Mouse (Mus musculus): Measurements from ENCODE around the gene Dhx8. TPM values are rescaled to one million over a fixed set of nuclear protein-coding genes. Genes with fewer than 3 reads are reported as not detected.

Dhx8 gene
- polyA plus RNA-seq, 1 experiment, result 11.2 TPM

GRCm38 (mm10) chr11:101787432-101787831 lies 54.7 kb downstream of the Dhx8 start:
- no peak for TF ChIP-seq CTCF (IDR thresholded peaks at IDR 0.05; ENCODE audit: extremely low read depth, insufficient read depth, insufficient read length, insufficient replicate concordance)
- no peak for TF ChIP-seq POLR2A (IDR thresholded peaks at IDR 0.05; ENCODE audit: low read depth, low read length)
- WGBS, result 91% methylated on average over 1 of the region's 1 CpGs
- Histone ChIP-seq H3K27me3 (ENCODE audit: control insufficient read depth, insufficient read depth, low read length) (peaks cover 21% of the 10 kb centered on the region), H3K4me1 (ENCODE audit: control insufficient read depth, insufficient read depth, insufficient read length) (peaks cover 7% of the 10 kb centered on the region; the same call in 1 of the 2 replicates), H3K27ac (ENCODE audit: insufficient read depth, low read length) (no peak overlapping the region), H3K36me3 (ENCODE audit: control insufficient read depth, insufficient read depth, low read length) (no peaks in the 10 kb centered on the region), H3K4me3 (ENCODE audit: extremely low read depth, insufficient read depth, insufficient read length) (no peak overlapping the region)
- no peak for DNase-seq (ENCODE audit: low read depth in 1 of 2, low spot score in 2 of 2)

- peaks cover 10% of the 10 kb centered on the region for H3K27me3 ChIP-seq (ENCODE audit: control insufficient read depth, insufficient read depth, low read length)
- TF ChIP-seq POLR2A (IDR thresholded peaks at IDR 0.05; ENCODE audit: low read depth, low read length) (no peak), CTCF (IDR thresholded peaks at IDR 0.05; ENCODE audit: extremely low read depth, insufficient read depth, insufficient read length, insufficient replicate concordance) (no peak)
- H3K4me3 ChIP-seq (ENCODE audit: extremely low read depth, insufficient read depth, insufficient read length), result no peak overlapping the region
- DNase-seq (ENCODE audit: low read depth in 1 of 2, low spot score in 2 of 2), result no peak
- no peaks in the 10 kb centered on the region for H3K4me1 ChIP-seq (ENCODE audit: control insufficient read depth, insufficient read depth, insufficient read length)
- 48% methylated on average over 19 of the region's 19 CpGs for WGBS
- no peak overlapping the region for H3K27ac ChIP-seq (ENCODE audit: insufficient read depth, low read length)
- H3K36me3 ChIP-seq (ENCODE audit: control insufficient read depth, insufficient read depth, low read length), result no peaks in the 10 kb centered on the region
Observed at GRCm38 (mm10) chr11:101790811-101791526, 58.2 kb downstream of the Dhx8 start.

- H3K36me3 ChIP-seq (ENCODE audit: control insufficient read depth, insufficient read depth, low read length), result no peaks in the 10 kb centered on the region
- DNase-seq (ENCODE audit: low read depth in 1 of 2, low spot score in 2 of 2), result no peak
- H3K4me1 ChIP-seq (ENCODE audit: control insufficient read depth, insufficient read depth, insufficient read length), result no peaks in the 10 kb centered on the region
- H3K27ac ChIP-seq (ENCODE audit: insufficient read depth, low read length), result no peak overlapping the region
- TF ChIP-seq POLR2A (IDR thresholded peaks at IDR 0.05; ENCODE audit: low read depth, low read length), result no peak
- no peak for TF ChIP-seq CTCF (IDR thresholded peaks at IDR 0.05; ENCODE audit: extremely low read depth, insufficient read depth, insufficient read length, insufficient replicate concordance)
- no peak overlapping the region for H3K4me3 ChIP-seq (ENCODE audit: extremely low read depth, insufficient read depth, insufficient read length)
- WGBS, result 83% methylated on average over 2 of the region's 2 CpGs
- peaks cover 2% of the 10 kb centered on the region; the same call in 1 of the 2 replicates for H3K27me3 ChIP-seq (ENCODE audit: control insufficient read depth, insufficient read depth, low read length)
Observed at GRCm38 (mm10) chr11:101797355-101797754, 64.6 kb downstream of the Dhx8 start.

GRCm38 (mm10) chr11:101798083-101798482 lies 65.4 kb downstream of the Dhx8 start:
- TF ChIP-seq CTCF (IDR thresholded peaks at IDR 0.05; ENCODE audit: extremely low read depth, insufficient read depth, insufficient read length, insufficient replicate concordance) (no peak), POLR2A (IDR thresholded peaks at IDR 0.05; ENCODE audit: low read depth, low read length) (no peak)
- WGBS, result 52% methylated on average over 8 of the region's 8 CpGs
- Histone ChIP-seq H3K4me1 (ENCODE audit: control insufficient read depth, insufficient read depth, insufficient read length) (no peaks in the 10 kb centered on the region), H3K4me3 (ENCODE audit: extremely low read depth, insufficient read depth, insufficient read length) (no peak overlapping the region), H3K27ac (ENCODE audit: insufficient read depth, low read length) (no peak overlapping the region), H3K27me3 (ENCODE audit: control insufficient read depth, insufficient read depth, low read length) (peaks cover 3% of the 10 kb centered on the region; the same call in 1 of the 2 replicates), H3K36me3 (ENCODE audit: control insufficient read depth, insufficient read depth, low read length) (no peaks in the 10 kb centered on the region)
- no peak for DNase-seq (ENCODE audit: low read depth in 1 of 2, low spot score in 2 of 2)

GRCm38 (mm10) chr11:101801386-101801785 lies 68.7 kb downstream of the Dhx8 start:
- no peak overlapping the region for H3K27ac ChIP-seq (ENCODE audit: insufficient read depth, low read length)
- H3K36me3 ChIP-seq (ENCODE audit: control insufficient read depth, insufficient read depth, low read length), result no peaks in the 10 kb centered on the region
- no peak overlapping the region for H3K4me3 ChIP-seq (ENCODE audit: extremely low read depth, insufficient read depth, insufficient read length)
- DNase-seq (ENCODE audit: low read depth in 1 of 2, low spot score in 2 of 2), result no peak
- no peak for TF ChIP-seq POLR2A (IDR thresholded peaks at IDR 0.05; ENCODE audit: low read depth, low read length)
- no peak for TF ChIP-seq CTCF (IDR thresholded peaks at IDR 0.05; ENCODE audit: extremely low read depth, insufficient read depth, insufficient read length, insufficient replicate concordance)
- 0 out of 2 replicates have a peak, but pooled peaks cover 2% of the 10 kb centered on the region for H3K27me3 ChIP-seq (ENCODE audit: control insufficient read depth, insufficient read depth, low read length)
- H3K4me1 ChIP-seq (ENCODE audit: control insufficient read depth, insufficient read depth, insufficient read length), result no peaks in the 10 kb centered on the region
- WGBS, result 20% methylated on average over 5 of the region's 5 CpGs

GRCm38 (mm10) chr11:101805113-101805704 lies 72.5 kb downstream of the Dhx8 start:
- Histone ChIP-seq H3K4me3 (ENCODE audit: extremely low read depth, insufficient read depth, insufficient read length) (no peak overlapping the region), H3K27me3 (ENCODE audit: control insufficient read depth, insufficient read depth, low read length) (0 out of 2 replicates have a peak, but pooled peaks cover 2% of the 10 kb centered on the region), H3K4me1 (ENCODE audit: control insufficient read depth, insufficient read depth, insufficient read length) (no peaks in the 10 kb centered on the region), H3K27ac (ENCODE audit: insufficient read depth, low read length) (no peak overlapping the region), H3K36me3 (ENCODE audit: control insufficient read depth, insufficient read depth, low read length) (no peaks in the 10 kb centered on the region)
- WGBS, result 87% methylated on average over 8 of the region's 8 CpGs
- no peak for TF ChIP-seq POLR2A (IDR thresholded peaks at IDR 0.05; ENCODE audit: low read depth, low read length)
- DNase-seq (ENCODE audit: low read depth in 1 of 2, low spot score in 2 of 2), result no peak

- DNase-seq (ENCODE audit: low read depth in 1 of 2, low spot score in 2 of 2), result no peak
- Histone ChIP-seq H3K27me3 (ENCODE audit: control insufficient read depth, insufficient read depth, low read length) (0 out of 2 replicates have a peak, but pooled peaks cover 2% of the 10 kb centered on the region), H3K4me3 (ENCODE audit: extremely low read depth, insufficient read depth, insufficient read length) (no peak overlapping the region), H3K4me1 (ENCODE audit: control insufficient read depth, insufficient read depth, insufficient read length) (no peaks in the 10 kb centered on the region), H3K27ac (ENCODE audit: insufficient read depth, low read length) (no peak overlapping the region), H3K36me3 (ENCODE audit: control insufficient read depth, insufficient read depth, low read length) (no peaks in the 10 kb centered on the region)
- 69% methylated on average over 12 of the region's 12 CpGs for WGBS
- no peak for TF ChIP-seq CTCF (IDR thresholded peaks at IDR 0.05; ENCODE audit: extremely low read depth, insufficient read depth, insufficient read length, insufficient replicate concordance)
- no peak for TF ChIP-seq POLR2A (IDR thresholded peaks at IDR 0.05; ENCODE audit: low read depth, low read length)
Observed at GRCm38 (mm10) chr11:101806741-101807140, 74.0 kb downstream of the Dhx8 start.
